Mouse (Mus musculus) thymus, postnatal 36 days (tissue): ENCODE measurements around the gene Gm42906.
A peak's percentile ranks its signal among the peaks of the same experiment; 100 is the strongest.

ENCODE experiments used
- DNase-seq, 2 experiments: peaks; one replicate each; pipeline ENCODE4 v3.0.0; 2022; ENCODE audit warnings: mixed read lengths in 2 of 2

Gm42906 gene

DNA sequence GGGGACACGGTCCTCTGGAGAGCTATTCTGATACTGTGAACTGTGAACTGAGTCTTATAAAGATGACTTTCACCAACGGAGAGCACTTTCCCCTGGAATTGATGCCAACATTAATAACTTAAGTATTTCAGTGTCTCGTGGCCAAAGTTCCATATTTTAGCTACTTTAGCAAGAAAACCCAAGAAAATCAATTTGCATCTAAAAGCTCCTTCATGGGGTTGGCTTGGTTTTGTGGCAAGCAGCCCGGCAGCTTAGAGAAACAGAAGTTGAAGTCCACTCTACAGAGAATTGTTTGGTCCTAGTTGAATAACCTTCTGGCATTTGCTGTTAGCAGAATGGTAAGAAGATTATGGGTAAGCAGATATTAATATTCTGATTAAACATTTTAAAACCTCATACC lies 196.6 kb downstream of the Gm42906 start:
- DNase-seq, result no peak

DNA sequence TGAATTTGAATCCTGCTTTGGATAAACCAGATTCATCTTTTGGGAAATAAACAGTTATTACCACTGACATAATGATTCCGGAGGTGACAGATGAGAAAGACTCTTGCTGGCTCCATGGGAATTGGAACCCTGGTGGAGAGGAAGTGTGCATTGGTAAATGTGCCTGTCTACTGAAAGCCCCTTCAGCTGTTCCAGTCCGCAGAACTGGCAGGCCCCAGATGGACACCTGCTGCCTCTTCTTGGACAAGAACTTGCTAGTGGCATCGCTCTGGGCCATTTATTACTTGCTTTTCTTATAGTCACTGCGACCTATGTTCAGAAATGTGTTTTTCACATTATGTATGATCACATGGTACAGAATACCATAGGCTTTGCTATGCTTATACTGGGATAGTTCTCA lies 197.5 kb downstream of the Gm42906 start:
- DNase-seq, result no peak

DNA sequence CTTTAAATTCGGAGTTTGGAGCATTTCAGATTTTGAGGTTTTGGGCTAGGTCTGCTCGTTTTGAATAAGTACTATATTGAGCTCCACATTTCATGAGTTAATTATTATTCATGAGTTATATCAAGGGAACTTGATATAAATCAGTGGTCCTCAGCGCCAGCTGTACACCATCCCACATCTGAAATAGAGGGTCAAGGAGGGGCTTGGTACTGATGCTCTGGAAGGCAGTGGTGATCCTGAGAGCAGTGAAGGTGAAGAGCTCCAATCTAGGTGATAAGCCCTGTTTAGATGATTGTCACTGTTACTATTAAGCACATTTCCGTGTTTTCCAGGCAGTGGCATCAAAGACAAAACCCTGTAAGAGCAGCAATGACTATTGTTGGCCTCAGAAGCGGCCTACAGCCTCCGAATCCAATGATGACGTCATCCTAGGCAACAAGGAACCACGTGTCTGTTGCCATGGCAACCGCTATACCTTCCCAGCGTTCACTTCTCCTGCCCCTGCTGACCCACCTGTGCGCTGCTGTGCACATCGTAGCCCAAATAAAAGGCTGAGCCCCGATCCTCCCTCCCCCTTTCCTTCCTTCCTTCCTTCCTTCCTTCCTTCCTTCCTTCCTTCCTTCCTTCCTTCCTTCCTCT lies 199.5 kb downstream of the Gm42906 start:
- no peak for DNase-seq

DNA sequence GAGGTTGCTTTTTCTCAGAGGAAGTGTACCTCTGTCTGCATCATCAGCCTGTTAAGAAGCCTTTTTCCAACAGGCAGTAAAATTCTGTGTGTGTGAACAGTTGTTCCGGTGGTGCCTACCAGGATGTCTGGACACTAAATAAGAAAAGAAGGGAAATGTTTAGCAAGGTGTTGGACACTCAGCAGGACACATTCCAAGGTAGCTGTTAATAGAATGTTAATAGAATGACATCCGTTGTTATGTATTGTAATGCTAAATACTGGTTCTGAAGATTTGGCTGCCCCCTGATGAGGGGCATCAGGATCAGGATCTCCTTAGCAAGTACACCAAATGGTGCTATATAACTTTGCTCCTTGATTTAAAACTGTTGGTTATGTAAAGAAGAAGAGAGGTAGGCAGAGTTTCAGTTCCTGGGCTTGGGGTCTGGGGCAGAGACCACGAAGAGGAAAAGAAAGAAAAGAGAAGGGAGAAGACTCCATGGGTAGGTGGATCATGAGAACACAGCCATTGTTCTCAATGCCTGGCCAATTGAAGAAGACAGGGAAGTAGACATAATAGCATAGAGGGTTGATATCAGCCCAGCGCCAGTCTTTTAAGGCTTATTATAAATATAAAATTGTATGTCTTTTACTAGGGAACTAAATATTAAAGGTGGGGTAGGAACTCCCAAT lies 204.1 kb downstream of the Gm42906 start:
- no peak for DNase-seq

DNA sequence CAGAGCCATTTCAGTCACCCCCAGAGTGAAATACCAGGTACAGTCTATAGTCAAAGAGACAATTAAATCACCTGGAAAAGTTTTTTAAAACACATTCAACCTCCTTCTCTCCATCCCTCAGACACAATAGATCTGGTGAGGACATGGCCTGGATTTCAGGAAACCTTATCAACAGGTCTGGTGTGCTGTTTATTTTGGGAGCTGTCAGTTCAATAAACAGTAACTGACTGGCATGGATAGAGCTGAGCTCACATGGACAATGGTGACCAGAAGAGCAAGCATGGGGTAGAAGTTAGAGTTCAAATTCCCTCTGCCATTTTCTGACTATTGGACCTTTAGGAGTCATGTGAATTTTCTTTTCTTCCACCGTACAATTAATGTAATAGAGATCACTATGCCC lies 205.2 kb downstream of the Gm42906 start:
- no peak for DNase-seq

DNA sequence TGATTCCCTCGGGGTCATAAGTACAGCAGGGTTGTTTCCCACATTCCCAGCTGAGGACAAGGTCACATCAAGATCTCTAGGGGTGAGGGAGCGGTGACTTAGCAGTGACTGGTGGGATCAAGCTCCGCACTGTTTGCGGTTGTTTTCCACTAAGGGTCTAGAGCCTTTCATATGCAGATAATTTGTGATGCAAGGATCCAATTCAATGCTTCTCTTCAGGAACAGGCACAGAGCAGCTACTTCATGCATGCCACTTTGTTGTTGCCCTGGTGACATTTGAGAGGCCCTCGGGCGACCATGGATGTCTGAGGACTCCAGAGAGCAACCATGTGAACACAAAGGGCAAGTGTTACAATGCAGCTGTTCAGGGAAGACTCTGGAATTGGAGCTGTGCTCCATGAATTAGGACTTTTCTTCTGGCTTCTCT lies 209.3 kb downstream of the Gm42906 start:
- DNase-seq, result no peak

DNA sequence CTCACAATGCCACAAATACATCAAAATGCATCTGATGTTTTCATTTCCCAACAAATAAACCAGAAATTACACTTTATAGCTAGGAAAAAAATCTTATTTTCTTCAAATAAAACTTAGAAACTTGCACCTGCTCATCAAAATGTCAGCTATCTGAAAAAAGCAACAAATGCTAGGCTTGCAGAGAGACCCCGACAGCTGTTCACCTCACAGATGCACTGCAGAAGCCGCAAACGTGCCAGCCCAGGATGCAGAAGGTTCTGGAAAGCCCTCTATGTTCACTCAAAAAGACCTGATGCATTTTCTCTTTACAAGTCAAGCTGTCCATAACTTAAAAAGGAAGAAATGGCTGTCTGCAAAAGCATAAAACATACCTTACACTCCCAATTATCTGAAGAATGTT lies 214.9 kb downstream of the Gm42906 start:
- no peak for DNase-seq

DNA sequence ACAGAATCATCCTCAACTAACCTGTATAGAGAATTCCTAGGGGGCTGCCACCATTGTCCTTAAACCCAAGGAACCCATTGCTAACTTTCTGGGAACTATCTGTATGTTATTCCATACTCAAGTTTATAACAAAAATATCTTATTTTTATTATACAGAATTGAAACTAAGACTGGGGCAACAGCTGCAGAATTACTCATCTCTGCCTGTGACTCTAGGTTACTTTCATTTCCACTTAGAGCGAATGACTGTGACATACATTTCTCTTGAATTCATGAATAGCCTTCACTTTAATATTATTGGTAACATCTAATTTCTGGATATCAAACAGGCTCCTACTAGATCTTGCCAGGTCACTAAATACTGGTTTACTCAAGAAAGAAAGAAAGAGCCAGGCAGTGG lies 217.1 kb downstream of the Gm42906 start:
- DNase-seq, result no peak

DNA sequence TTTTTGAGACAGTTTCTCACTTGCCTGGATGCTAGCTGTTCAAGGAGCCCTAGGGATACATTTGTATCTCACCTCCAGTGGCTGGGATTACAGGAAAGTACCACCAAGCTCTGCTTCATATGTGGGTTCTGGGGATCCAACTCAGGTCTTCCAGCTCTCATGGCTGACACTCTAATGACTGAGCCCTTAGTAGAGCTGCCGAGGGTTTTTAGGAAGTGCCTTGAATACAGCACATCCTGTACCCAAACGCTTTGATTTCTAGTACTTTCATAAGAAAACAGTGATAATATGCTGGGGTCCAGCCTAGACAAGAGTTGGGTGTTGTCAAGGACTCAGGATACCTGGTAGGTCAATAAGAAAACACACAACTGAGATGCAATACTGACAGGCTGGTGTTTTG lies 217.9 kb downstream of the Gm42906 start:
- no peak for DNase-seq

DNA sequence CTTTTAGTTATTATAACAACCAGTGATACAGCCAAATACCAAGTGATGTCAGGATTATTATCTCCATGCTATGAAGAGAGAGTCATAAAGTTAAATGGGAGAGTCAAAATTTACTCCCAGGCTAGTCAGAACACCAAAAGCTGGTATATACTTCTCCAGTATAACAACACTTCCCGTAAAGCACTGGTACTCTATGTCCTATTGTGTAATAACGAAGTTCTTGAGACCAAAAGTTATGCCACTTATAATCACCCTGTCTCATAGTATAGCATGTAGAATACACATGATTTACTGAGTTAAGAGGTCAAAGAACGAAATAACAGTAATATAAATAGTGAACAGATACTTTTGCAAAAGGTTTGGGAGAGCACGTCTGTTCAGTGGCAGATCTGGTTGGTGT lies 222.9 kb downstream of the Gm42906 start:
- no peak for DNase-seq

DNA sequence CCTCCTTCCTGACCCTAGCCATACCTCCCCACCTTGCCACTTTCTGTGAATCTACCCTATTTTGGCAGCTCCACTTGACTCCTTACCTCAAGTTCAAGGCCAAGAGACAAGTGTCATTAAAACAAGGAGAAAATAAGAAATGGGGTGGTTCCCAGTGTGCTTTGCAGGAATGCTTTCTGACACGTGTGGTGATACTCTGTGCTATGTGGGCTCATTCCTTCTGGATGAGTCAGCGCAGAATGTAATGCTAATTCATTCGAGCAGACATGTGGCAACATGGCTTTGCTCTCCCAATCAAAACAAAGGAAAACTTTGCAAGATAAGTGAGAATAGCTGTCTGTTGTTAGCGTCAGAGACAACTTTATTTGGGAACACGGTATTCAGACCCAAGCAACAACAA lies 225.0 kb downstream of the Gm42906 start:
- DNase-seq, result no peak

DNA sequence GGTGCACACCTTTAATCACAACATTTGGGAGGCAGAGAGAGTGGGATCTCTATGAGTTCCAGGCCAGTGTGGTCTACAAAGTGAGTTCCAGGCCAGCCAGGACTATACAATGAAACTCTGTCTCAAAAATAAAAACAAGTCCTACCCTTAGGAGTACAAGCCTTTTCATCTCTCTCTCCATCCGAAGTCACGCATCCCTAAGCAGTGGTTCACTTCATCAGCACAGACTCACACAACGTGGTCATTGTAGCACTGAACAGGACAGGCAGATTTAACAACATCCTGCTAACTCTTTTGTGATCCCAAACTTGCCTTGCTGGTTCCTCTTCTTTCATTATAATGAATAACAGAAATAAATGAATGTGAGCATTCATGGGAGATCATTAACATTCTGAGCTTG lies 226.7 kb downstream of the Gm42906 start:
- no peak for DNase-seq

DNA sequence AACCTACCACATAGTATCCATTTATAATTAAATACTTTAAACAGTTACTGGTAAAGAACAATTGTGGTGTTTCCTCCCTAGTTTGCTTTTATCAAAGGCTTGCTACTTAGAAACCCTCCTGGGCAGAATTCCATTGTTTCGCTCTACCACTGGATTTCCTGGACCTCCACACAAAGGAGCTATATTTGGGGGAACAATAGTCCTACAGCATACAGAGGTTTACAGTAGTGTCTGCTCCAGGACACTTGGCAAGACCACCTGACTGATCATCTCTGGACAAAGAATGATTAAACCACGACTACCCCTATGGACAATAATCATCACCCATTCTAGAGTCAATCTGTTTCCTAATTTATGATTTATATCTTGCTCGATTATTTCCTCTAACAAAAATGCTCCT lies 228.7 kb downstream of the Gm42906 start:
- DNase-seq, result no peak

DNA sequence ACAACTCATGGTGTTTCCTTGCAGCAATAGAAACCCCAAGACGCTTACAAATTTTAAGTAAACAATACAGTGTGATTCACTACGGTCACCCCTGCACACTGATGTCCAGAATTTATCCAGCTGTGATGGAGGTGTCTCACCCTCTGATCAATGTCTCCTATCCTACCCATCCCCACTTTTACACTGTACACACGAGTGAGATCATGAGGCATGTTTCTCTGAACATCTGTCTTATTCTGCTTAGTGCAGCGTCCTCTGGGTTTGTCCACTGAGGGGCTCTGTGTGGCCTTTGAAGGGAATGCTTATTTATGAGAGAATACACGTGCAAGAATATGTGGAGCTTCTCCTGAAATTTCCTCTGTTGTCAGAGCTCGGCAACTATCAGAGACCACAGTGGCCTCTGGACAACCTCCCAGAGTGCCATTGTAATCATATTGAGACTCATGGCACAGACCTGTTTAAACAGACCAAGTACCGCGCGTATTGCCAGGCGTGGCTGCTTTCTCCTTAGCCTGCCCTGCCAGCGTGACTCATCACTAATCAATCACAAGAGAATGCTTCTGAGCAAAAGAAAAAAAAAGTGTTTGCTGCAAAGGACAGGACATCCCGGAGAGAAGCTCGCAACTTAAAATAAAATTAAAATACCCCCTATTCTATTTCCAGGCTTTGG lies 231.2 kb downstream of the Gm42906 start:
- no peak for DNase-seq

DNA sequence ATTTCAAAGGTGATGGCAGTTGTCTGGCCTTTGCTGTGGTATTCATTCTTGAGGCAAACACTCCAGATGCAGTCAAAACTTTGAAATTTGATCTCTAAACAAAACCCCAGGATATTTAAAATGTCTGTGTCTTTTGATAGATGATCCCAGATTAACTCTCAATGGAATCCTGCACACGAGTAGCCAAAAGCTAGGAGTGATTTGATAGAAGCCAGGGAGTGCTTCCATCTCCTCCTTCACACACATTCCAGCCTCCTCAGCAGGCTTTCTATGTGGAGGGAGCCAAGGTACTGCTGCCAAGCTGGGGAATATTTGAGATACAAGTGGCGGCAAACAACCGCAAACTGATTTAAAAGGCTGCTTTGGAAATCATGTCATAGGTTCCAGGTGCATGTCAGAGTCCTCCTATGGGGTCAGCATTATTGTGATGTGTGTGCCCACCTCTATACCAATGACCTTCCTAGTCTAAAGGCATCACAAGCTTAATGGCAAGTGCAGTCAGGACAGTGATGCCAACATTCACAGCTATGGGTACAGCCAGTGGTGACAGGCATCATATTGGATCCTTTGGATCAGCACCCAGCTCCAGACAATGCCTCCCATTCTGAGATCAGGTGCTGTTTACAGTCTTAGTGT lies 234.0 kb downstream of the Gm42906 start:
- DNase-seq, result no peak

DNA sequence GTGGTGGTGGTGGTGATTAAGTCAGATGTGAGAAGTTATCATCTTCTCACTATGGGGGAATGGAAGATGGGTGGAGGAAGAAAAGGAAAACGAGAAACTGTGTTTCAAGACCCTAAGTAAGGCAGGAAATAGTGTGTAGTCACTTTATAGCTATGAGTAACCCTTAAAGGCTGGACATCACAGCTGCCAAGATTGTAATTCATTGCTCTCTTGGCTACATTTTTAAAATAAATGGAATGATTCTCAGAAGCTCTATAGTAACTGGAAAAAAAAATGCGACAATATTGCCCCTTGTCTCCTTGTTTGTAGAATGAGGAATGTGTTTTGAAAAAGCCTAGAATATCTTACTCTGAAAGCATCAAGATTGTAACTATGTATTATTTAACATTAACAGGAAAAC lies 235.7 kb downstream of the Gm42906 start:
- no peak for DNase-seq

DNA sequence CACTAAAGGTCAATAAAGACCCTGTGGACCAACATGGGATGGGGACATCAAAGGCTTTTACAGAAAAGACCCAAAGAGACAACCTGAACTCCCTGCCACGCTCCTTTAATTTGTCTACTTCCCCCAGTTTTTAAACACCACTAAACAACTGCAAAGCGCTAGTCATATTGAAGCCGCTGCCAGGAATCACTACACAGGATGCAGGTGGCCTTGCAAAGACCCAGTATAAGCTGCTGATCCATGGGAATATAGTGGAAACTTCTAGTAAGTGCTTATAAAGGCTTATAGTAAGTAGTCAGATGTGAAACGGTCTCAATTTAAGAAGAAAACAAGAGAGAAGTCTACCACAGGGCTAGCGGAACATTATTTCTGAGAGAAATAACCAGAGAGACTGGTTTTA lies 237.2 kb downstream of the Gm42906 start:
- DNase-seq, result no peak

DNA sequence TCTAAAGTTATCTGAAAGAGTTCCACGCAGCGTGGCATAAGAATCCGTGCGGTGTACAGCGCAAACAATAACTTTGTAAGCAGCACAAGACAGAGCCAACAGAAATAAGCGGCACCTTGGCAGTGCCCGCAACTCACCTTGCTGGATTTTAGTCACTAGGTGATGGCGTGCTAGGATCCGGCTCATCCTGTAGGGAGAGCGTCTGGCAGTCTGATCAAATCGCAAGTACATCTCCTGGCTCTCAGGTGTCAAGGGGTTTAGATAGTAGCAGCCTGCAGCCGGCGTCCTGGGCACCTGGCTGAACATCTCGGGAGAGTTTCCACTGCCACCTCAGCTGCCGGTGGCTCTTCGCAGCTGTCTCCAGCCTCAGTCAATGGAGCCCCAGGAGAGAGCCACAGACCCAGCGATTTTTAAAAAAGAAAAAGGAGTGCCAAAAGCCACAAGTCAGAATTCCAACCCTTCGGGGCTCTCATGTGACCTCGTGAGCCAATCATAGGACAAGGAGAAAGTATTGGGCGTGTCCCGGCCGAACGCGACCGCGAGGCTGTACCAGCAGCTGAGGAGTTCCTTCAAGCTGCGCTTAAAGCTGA lies 238.1 kb downstream of the Gm42906 start:
- DNase-seq, result peak; percentile 5 to 17

DNA sequence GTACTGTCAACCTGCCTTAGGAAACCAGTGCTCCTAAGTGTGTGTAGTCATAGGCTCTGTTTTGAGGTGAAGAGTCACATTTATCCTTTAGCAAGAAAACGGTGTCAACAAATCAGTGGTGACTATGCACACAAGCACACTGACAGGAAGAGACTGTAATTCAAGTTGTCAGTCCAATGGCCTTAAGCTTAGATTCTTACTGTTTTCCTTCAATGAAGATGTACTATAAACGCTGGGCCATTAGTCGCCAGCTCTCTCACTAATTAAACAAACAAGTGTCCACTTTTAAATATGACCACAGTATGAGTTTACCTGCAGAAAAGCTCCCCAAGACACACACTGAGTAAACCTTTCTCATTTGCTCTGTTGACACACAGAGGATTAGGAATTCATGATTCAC lies 238.6 kb downstream of the Gm42906 start:
- DNase-seq, result no peak

DNA sequence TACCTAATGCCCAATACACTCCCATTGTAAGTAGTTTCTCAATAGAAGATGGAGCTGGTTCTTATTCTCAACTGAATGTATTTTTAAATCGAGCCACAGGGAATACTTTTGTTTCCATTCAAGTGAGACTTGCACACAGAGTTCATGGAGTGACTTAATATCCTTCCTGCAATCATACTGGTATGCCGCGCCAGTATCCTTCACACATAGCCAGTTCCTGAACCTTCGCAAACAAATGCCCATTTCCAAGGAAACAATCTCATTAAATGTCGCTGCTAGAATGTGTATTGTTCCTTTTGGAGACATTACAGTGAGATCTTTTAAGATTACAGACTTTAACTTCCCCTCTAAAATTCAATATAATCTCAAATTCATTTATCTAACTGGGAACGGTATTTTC lies 239.3 kb downstream of the Gm42906 start:
- DNase-seq, result no peak

DNA sequence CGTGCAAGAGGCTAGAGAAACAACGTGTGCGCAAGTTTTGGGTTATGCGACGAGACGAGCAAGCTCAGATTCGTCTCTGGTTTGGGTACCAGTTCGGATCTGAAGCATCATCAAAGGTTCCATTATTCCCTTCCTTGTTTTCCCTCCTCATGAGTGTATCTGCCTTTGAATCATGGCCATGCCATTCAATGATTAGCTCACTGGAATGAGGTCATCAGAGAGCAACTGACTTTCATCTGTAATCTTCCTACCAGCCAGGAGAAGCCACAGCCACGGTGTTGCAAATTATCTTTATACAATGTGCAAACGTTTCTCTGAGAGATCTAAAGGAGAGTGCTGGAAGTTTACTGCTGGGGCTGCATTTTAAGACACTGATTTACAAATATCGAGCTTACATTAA lies 240.6 kb downstream of the Gm42906 start:
- DNase-seq, result no peak

DNA sequence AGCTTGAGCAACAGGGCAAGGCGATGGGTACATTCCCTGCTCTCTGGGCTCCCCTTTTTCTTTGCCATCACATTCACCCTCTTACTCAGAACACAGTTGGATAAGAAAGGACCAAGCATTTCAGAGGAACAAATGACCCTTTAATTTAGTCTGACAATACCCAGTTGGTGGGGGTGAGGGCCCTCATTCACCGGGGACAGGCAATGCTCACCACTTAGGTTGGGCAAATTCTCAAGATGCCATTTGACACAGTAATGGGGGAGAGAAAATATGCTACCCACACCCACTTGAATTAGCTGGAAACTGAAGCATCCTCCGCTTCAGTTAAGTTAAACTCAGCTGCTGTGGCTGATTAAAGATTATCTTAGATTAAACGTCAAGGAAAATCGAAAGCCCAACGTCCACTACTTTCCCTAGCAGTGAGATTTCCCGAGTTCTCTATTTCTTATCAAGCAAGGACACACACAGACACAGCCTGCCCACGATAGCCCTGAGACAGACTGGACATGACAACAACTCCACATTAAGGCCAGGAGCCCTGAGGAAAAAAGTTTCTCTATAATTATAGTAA lies 242.6 kb downstream of the Gm42906 start:
- no peak for DNase-seq

DNA sequence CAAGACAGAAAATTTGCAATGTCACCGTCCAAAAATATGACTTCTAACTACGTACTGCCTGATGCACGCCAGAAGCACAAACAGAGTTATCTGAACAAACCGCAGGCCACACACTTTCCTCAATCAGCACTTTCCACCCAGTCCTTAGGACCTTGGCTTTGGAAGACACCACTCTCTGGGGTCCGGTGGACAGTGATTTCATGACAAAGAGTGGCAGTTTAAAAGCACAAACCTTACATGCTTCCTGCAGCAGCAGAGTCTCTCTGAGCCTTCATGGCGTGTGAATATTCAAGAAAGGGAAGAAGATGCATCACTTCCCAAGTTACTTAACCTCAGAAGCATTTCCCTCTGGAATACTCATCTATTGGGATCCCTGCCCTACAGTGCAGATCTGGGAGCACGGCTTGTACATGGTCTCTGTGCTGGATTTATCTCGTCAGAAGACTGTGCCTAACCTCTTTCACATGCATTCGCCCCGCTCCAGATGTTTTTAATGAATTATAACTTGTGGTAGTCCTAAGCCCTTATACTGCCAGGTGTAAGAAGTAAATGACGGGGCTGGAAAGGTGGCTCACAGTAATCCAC lies 244.2 kb downstream of the Gm42906 start:
- no peak for DNase-seq
